Mouse (Mus musculus) E14TG2a.4 (cell line): ENCODE results near the gene Cnp.

ENCODE experiments used
- CTCF ChIP-seq: conservative IDR thresholded peaks from 2 replicates; pipeline ENCODE4 v1.5.1; 2014; ENCODE audit warnings: low read length
- POU5F1 ChIP-seq: IDR thresholded peaks from 2 replicates; pipeline ENCODE4 v1.6.1; 2014; ENCODE audit warnings: low read length, borderline replicate concordance

DNA sequence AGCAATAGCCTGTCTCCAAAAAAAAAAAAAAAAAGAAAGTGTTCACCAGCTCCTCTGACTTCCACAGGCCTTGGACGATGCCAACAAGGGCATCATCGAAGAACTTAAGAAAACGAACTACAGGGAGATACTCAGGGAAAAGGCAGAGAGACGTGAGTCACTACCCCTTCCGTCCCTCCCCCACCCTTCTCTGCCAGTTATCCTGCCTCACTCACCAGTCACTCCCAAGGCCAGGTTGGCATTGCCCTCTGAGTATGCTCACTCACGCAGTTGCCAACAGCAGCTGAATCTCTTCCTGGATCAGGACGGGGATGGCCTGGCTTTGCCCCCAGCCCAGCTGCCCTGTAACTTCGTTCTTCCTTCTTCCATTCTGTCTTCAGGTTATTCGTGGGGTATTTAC, 4.9 kb upstream of the Cnp start:
- TF ChIP-seq CTCF (no peak), POU5F1 (no peak)
